Mouse (Mus musculus): ENCODE data around the gene Rtp4. TPM values are rescaled to one million over a fixed set of nuclear protein-coding genes. Genes with fewer than 3 reads are reported as not detected.

The Rtp4 gene
- polyA plus RNA-seq, 1 experiment = 0.49 TPM

- TF ChIP-seq CTCF (IDR thresholded peaks at IDR 0.05; ENCODE audit: control insufficient read depth, insufficient read depth, insufficient replicate concordance, low read depth, low read length) = no peak
- TF ChIP-seq POLR2A (IDR thresholded peaks at IDR 0.05; ENCODE audit: control insufficient read depth, low read depth, low read length) = no peak
- no peaks in the 10 kb centered on the region for H3K4me1 ChIP-seq (ENCODE audit: control insufficient read depth, insufficient read depth, low read length)
- no peaks in the 10 kb centered on the region for H3K36me3 ChIP-seq (ENCODE audit: control insufficient read depth, insufficient read depth, low read length)
- no peaks in the 10 kb centered on the region for H3K27me3 ChIP-seq (ENCODE audit: control insufficient read depth, insufficient read depth, low read length)
- no peak overlapping the region for H3K4me3 ChIP-seq (ENCODE audit: control insufficient read depth, low read depth, low read length)
- H3K27ac ChIP-seq (ENCODE audit: control insufficient read depth, insufficient read depth, low read depth, low read length) = no peak overlapping the region
Measured at GRCm38 (mm10) chr16:23513401-23513800, 6.7 kb upstream of the Rtp4 start.

- Histone ChIP-seq H3K4me3 (ENCODE audit: control insufficient read depth, low read depth, low read length) (no peak overlapping the region), H3K36me3 (ENCODE audit: control insufficient read depth, insufficient read depth, low read length) (no peaks in the 10 kb centered on the region), H3K27me3 (ENCODE audit: control insufficient read depth, insufficient read depth, low read length) (no peaks in the 10 kb centered on the region), H3K27ac (ENCODE audit: control insufficient read depth, insufficient read depth, low read depth, low read length) (no peak overlapping the region), H3K4me1 (ENCODE audit: control insufficient read depth, insufficient read depth, low read length) (no peaks in the 10 kb centered on the region)
- TF ChIP-seq CTCF (IDR thresholded peaks at IDR 0.05; ENCODE audit: control insufficient read depth, insufficient read depth, insufficient replicate concordance, low read depth, low read length) (no peak), POLR2A (IDR thresholded peaks at IDR 0.05; ENCODE audit: control insufficient read depth, low read depth, low read length) (no peak)
Measured at GRCm38 (mm10) chr16:23515766-23516165, 4.3 kb upstream of the Rtp4 start.

GRCm38 (mm10) chr16:23516606-23517005 is 3.5 kb upstream of the Rtp4 start:
- Histone ChIP-seq H3K27ac (ENCODE audit: control insufficient read depth, insufficient read depth, low read depth, low read length) (no peak overlapping the region), H3K4me3 (ENCODE audit: control insufficient read depth, low read depth, low read length) (no peak overlapping the region), H3K36me3 (ENCODE audit: control insufficient read depth, insufficient read depth, low read length) (no peaks in the 10 kb centered on the region), H3K27me3 (ENCODE audit: control insufficient read depth, insufficient read depth, low read length) (no peaks in the 10 kb centered on the region), H3K4me1 (ENCODE audit: control insufficient read depth, insufficient read depth, low read length) (no peaks in the 10 kb centered on the region)
- TF ChIP-seq CTCF (IDR thresholded peaks at IDR 0.05; ENCODE audit: control insufficient read depth, insufficient read depth, insufficient replicate concordance, low read depth, low read length) (no peak), POLR2A (IDR thresholded peaks at IDR 0.05; ENCODE audit: control insufficient read depth, low read depth, low read length) (no peak)

GRCm38 (mm10) chr16:23517230-23517629 is 2.9 kb upstream of the Rtp4 start:
- no peak for TF ChIP-seq POLR2A (IDR thresholded peaks at IDR 0.05; ENCODE audit: control insufficient read depth, low read depth, low read length)
- TF ChIP-seq CTCF (IDR thresholded peaks at IDR 0.05; ENCODE audit: control insufficient read depth, insufficient read depth, insufficient replicate concordance, low read depth, low read length) = no peak
- Histone ChIP-seq H3K27ac (ENCODE audit: control insufficient read depth, insufficient read depth, low read depth, low read length) (no peak overlapping the region), H3K4me3 (ENCODE audit: control insufficient read depth, low read depth, low read length) (no peak overlapping the region), H3K27me3 (ENCODE audit: control insufficient read depth, insufficient read depth, low read length) (no peaks in the 10 kb centered on the region), H3K4me1 (ENCODE audit: control insufficient read depth, insufficient read depth, low read length) (no peaks in the 10 kb centered on the region), H3K36me3 (ENCODE audit: control insufficient read depth, insufficient read depth, low read length) (no peaks in the 10 kb centered on the region)

- H3K36me3 ChIP-seq (ENCODE audit: control insufficient read depth, insufficient read depth, low read length) = no peaks in the 10 kb centered on the region
- no peaks in the 10 kb centered on the region for H3K4me1 ChIP-seq (ENCODE audit: control insufficient read depth, insufficient read depth, low read length)
- H3K27me3 ChIP-seq (ENCODE audit: control insufficient read depth, insufficient read depth, low read length) = no peaks in the 10 kb centered on the region
- TF ChIP-seq POLR2A (IDR thresholded peaks at IDR 0.05; ENCODE audit: control insufficient read depth, low read depth, low read length) = no peak
- TF ChIP-seq CTCF (IDR thresholded peaks at IDR 0.05; ENCODE audit: control insufficient read depth, insufficient read depth, insufficient replicate concordance, low read depth, low read length) = no peak
- no peak overlapping the region for H3K4me3 ChIP-seq (ENCODE audit: control insufficient read depth, low read depth, low read length)
- no peak overlapping the region for H3K27ac ChIP-seq (ENCODE audit: control insufficient read depth, insufficient read depth, low read depth, low read length)
Measured at GRCm38 (mm10) chr16:23517754-23518566, 2.1 kb upstream of the Rtp4 start.

GRCm38 (mm10) chr16:23518567-23519369 is 1.3 kb upstream of the Rtp4 start:
- TF ChIP-seq CTCF (IDR thresholded peaks at IDR 0.05; ENCODE audit: control insufficient read depth, insufficient read depth, insufficient replicate concordance, low read depth, low read length) (no peak), POLR2A (IDR thresholded peaks at IDR 0.05; ENCODE audit: control insufficient read depth, low read depth, low read length) (no peak)
- Histone ChIP-seq H3K4me1 (ENCODE audit: control insufficient read depth, insufficient read depth, low read length) (no peaks in the 10 kb centered on the region), H3K4me3 (ENCODE audit: control insufficient read depth, low read depth, low read length) (no peak overlapping the region), H3K36me3 (ENCODE audit: control insufficient read depth, insufficient read depth, low read length) (no peaks in the 10 kb centered on the region), H3K27ac (ENCODE audit: control insufficient read depth, insufficient read depth, low read depth, low read length) (no peak overlapping the region), H3K27me3 (ENCODE audit: control insufficient read depth, insufficient read depth, low read length) (no peaks in the 10 kb centered on the region)

GRCm38 (mm10) chr16:23519771-23520170 is 320 bp upstream of the Rtp4 start:
- no peak overlapping the region for H3K4me3 ChIP-seq (ENCODE audit: control insufficient read depth, low read depth, low read length)
- no peak for TF ChIP-seq POLR2A (IDR thresholded peaks at IDR 0.05; ENCODE audit: control insufficient read depth, low read depth, low read length)
- TF ChIP-seq CTCF (IDR thresholded peaks at IDR 0.05; ENCODE audit: control insufficient read depth, insufficient read depth, insufficient replicate concordance, low read depth, low read length) = no peak
- no peaks in the 10 kb centered on the region for H3K27me3 ChIP-seq (ENCODE audit: control insufficient read depth, insufficient read depth, low read length)
- H3K27ac ChIP-seq (ENCODE audit: control insufficient read depth, insufficient read depth, low read depth, low read length) = no peak overlapping the region
- H3K4me1 ChIP-seq (ENCODE audit: control insufficient read depth, insufficient read depth, low read length) = no peaks in the 10 kb centered on the region
- H3K36me3 ChIP-seq (ENCODE audit: control insufficient read depth, insufficient read depth, low read length) = no peaks in the 10 kb centered on the region
